Mouse (Mus musculus): Measurements from ENCODE around the gene Tor1aip2. TPM values are rescaled to one million over a fixed set of nuclear protein-coding genes. Genes with fewer than 3 reads are reported as not detected.
A peak's percentile ranks its signal among the peaks of the same experiment; 100 is the strongest.

Gene Tor1aip2
- 94.4 and 107 TPM in 2 replicates for polyA plus RNA-seq (2012; rRNA removed)
- 121 and 123 TPM in 2 replicates for polyA plus RNA-seq (2014; fragmentation: Nextera tagmentation; extraction: Ambion mirVana)

DNA sequence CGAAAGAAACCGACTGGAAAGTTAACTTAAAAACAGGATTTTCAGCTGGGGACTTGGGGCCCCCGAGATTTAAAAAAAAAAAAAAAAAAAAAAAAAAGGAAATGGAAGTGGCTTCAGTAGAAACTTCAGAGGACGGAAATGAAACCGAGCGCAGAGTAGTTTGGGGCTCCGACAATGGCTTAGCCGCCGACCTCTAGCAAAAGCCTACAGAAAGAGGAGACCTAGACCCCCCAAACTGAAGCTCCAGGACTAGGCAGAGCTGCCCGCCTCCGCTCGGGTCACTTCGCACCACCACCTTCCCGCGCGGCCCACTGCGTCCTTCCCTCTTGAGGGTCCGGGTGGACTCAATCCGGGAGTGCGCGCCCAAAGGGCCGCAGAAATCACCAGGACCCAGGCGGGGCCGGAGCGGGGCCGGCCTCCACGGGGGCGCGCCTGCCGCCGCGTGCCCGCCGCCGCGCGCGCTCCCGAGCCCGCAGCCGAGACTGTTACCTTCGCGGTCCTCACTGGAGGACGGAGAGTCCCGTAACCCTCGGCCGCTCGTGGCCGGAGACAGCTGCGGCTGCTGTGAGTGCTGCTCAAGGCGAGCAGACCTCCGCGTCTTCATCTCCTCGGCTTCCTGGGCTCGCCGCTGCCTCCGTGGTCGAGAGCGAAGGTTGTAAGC is at the start of gene Tor1aip2:
TSS of gene Tor1aip2 (plus strand) at position 135 of the 661 bp plus-strand sequence.
- peak; percentile 81 for ATAC-seq (ENCODE audit: low FRiP score, low read depth)
- Histone ChIP-seq H3K4me3 (replicated peaks; ENCODE audit: low read length) (peak within 1 kb of the TSS; percentile 72), H3K27ac (replicated peaks; ENCODE audit: low read depth, low read length) (peak within 1 kb of the TSS; percentile 99), H3K4me1 (ENCODE audit: control insufficient read depth, insufficient read depth, low read length) (peaks cover 9% of the 10 kb centered on the region), H3K27me3 (ENCODE audit: control insufficient read depth, insufficient read depth, low read length) (no peaks in the 10 kb centered on the region), H3K4me2 (replicated peaks; ENCODE audit: low read depth, low read length, severe bottlenecking) (peak within 1 kb of the TSS; percentile 54), H3K9me3 (ENCODE audit: control insufficient read depth, low read length) (no peaks in the 10 kb centered on the region), H3K36me3 (ENCODE audit: control insufficient read depth, insufficient read depth, low read length) (peaks cover 34% of the 10 kb centered on the region), H3K9ac (ENCODE audit: low read depth, low read length, severe bottlenecking) (peak within 1 kb of the TSS; percentile 95)
- under 1% methylated on average over 51 of the region's 59 CpGs for WGBS
- peak; percentile 82 for DNase-seq (ENCODE audit: low spot score)
- TF ChIP-seq POLR2A (IDR thresholded peaks at IDR 0.05; ENCODE audit: borderline replicate concordance, extremely low read depth, insufficient read depth, insufficient read length) = peak; percentile 63; the same call in 1 of the 2 replicates

DNA sequence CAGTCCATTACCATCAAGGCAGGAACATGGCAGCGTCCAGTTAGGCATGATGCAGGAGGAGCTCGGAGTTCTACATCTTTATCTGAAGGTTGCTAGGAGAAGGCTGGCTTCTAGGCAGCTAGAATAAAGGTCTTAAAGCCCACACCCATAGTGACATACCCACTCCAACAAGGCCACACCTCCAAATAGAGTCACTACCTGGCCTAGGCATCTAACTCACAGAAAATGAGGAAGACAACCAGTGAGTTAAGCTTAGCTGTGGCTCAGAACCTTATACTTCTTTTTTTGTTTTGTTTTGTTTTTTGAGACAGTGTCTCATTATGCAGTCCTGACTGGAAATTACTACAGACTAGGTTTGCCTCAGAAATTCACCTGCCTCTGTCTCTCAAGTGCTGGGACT is 47.6 kb upstream of the Tor1aip2 start:
- Histone ChIP-seq H3K4me3 (replicated peaks; ENCODE audit: low read length) (no peak overlapping the region), H3K27ac (replicated peaks; ENCODE audit: low read depth, low read length) (no peak overlapping the region), H3K4me2 (replicated peaks; ENCODE audit: low read depth, low read length, severe bottlenecking) (no peak overlapping the region), H3K27me3 (ENCODE audit: control insufficient read depth, insufficient read depth, low read length) (no peaks in the 10 kb centered on the region), H3K9ac (ENCODE audit: low read depth, low read length, severe bottlenecking) (no peak overlapping the region), H3K4me1 (ENCODE audit: control insufficient read depth, insufficient read depth, low read length) (no peaks in the 10 kb centered on the region), H3K36me3 (ENCODE audit: control insufficient read depth, insufficient read depth, low read length) (no peaks in the 10 kb centered on the region), H3K9me3 (ENCODE audit: control insufficient read depth, low read length) (no peaks in the 10 kb centered on the region)
- no peak for ATAC-seq (ENCODE audit: low FRiP score, low read depth)
- WGBS = 84% methylated on average over 2 of the region's 2 CpGs
- no peak for TF ChIP-seq POLR2A (IDR thresholded peaks at IDR 0.05; ENCODE audit: borderline replicate concordance, extremely low read depth, insufficient read depth, insufficient read length)
- DNase-seq (ENCODE audit: low spot score) = no peak

DNA sequence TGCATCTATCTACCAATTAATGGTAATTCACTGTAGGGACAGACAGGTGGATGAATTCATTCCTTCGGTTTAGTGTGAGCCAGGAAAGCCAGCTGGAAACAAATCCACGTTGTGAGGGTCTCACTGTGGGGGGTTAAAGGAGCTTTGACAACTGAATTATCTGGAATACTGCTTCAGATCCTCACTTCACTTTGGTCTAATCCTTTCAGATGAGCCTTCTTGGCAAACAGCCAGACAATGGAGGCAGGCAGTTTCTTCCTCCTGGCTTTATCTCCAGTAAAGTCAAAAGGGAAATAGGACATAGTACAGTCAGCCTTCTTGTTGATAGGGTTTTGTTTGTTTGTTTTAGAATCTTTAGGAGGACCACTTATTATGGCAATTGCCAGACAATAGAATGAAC is 45.8 kb upstream of the Tor1aip2 start:
- Histone ChIP-seq H3K27ac (replicated peaks; ENCODE audit: low read depth, low read length) (no peak overlapping the region), H3K27me3 (ENCODE audit: control insufficient read depth, insufficient read depth, low read length) (no peaks in the 10 kb centered on the region), H3K9me3 (ENCODE audit: control insufficient read depth, low read length) (no peaks in the 10 kb centered on the region), H3K4me1 (ENCODE audit: control insufficient read depth, insufficient read depth, low read length) (no peaks in the 10 kb centered on the region), H3K9ac (ENCODE audit: low read depth, low read length, severe bottlenecking) (no peak overlapping the region), H3K4me3 (replicated peaks; ENCODE audit: low read length) (no peak overlapping the region), H3K36me3 (ENCODE audit: control insufficient read depth, insufficient read depth, low read length) (no peaks in the 10 kb centered on the region), H3K4me2 (replicated peaks; ENCODE audit: low read depth, low read length, severe bottlenecking) (no peak overlapping the region)
- DNase-seq (ENCODE audit: low spot score) (no peak), ATAC-seq (ENCODE audit: low FRiP score, low read depth) (no peak; the same call in 1 of the 2 replicates)
- TF ChIP-seq POLR2A (IDR thresholded peaks at IDR 0.05; ENCODE audit: borderline replicate concordance, extremely low read depth, insufficient read depth, insufficient read length) = no peak
- 31% methylated on average over 2 of the region's 2 CpGs for WGBS

DNA sequence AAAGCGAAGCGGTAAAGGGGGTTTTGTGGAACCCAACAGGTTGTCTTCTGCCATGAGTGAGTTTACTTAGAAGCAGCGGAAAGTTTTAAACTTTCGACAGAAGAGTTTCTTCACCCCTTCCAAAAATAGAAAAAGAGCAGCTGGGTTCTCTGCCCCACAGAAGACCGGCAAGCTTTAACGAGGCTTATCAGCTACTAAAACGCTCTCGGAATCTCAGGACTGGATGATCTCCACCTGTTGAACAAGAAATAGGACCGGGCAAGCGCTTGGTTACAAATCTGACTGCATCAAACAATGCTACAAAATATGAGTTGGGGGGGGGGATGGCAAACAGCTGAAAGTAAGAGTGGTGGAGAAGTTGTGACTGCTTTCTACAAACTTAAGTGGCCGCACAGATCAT is 44.8 kb upstream of the Tor1aip2 start:
- no peak overlapping the region for H3K4me2 ChIP-seq (replicated peaks; ENCODE audit: low read depth, low read length, severe bottlenecking)
- H3K9ac ChIP-seq (ENCODE audit: low read depth, low read length, severe bottlenecking) = no peak overlapping the region
- no peaks in the 10 kb centered on the region for H3K27me3 ChIP-seq (ENCODE audit: control insufficient read depth, insufficient read depth, low read length)
- 49% methylated on average over 11 of the region's 11 CpGs for WGBS
- ATAC-seq (ENCODE audit: low FRiP score, low read depth) (peak; percentile 75), DNase-seq (ENCODE audit: low spot score) (peak; percentile 34)
- H3K4me3 ChIP-seq (replicated peaks; ENCODE audit: low read length) = no peak overlapping the region
- no peaks in the 10 kb centered on the region for H3K36me3 ChIP-seq (ENCODE audit: control insufficient read depth, insufficient read depth, low read length)
- H3K9me3 ChIP-seq (ENCODE audit: control insufficient read depth, low read length) = no peaks in the 10 kb centered on the region
- no peaks in the 10 kb centered on the region for H3K4me1 ChIP-seq (ENCODE audit: control insufficient read depth, insufficient read depth, low read length)
- no peak overlapping the region for H3K27ac ChIP-seq (replicated peaks; ENCODE audit: low read depth, low read length)
- no peak for TF ChIP-seq POLR2A (IDR thresholded peaks at IDR 0.05; ENCODE audit: borderline replicate concordance, extremely low read depth, insufficient read depth, insufficient read length)

DNA sequence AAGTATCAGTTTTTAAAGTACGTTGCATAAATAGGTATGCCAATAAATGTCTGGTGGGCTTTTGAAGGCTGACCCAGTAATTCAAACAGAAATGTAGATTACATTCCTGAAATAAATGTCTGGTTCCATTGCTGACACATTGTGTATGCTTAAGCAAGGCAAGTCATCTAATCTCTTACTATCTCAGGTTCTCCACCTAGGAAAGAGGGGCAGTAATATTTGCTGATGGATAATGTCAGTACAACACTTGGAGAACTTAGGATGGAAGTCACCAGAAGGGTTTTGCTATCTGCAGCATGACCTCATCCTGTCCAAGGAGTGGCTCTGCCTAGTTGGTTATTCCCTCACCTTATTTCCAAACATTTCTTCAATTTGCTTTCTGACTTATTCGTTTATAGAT is 40.7 kb upstream of the Tor1aip2 start:
- no peak for DNase-seq (ENCODE audit: low spot score)
- Histone ChIP-seq H3K9me3 (ENCODE audit: control insufficient read depth, low read length) (no peaks in the 10 kb centered on the region), H3K4me2 (replicated peaks; ENCODE audit: low read depth, low read length, severe bottlenecking) (no peak overlapping the region), H3K27ac (replicated peaks; ENCODE audit: low read depth, low read length) (no peak overlapping the region), H3K9ac (ENCODE audit: low read depth, low read length, severe bottlenecking) (no peak overlapping the region), H3K4me1 (ENCODE audit: control insufficient read depth, insufficient read depth, low read length) (no peaks in the 10 kb centered on the region), H3K4me3 (replicated peaks; ENCODE audit: low read length) (no peak overlapping the region), H3K27me3 (ENCODE audit: control insufficient read depth, insufficient read depth, low read length) (no peaks in the 10 kb centered on the region), H3K36me3 (ENCODE audit: control insufficient read depth, insufficient read depth, low read length) (no peaks in the 10 kb centered on the region)
- TF ChIP-seq POLR2A (IDR thresholded peaks at IDR 0.05; ENCODE audit: borderline replicate concordance, extremely low read depth, insufficient read depth, insufficient read length) = no peak
- ATAC-seq (ENCODE audit: low FRiP score, low read depth) = no peak
- WGBS = 70% methylated on average over 2 of the region's 2 CpGs

Data from limb, embryonic 14.5 days (tissue).